Mouse (Mus musculus) heart, embryonic 11.5 days (tissue): ENCODE data around the gene Foxs1. TPM values are rescaled to one million over a fixed set of nuclear protein-coding genes. Genes with fewer than 3 reads are reported as not detected.

ENCODE experiments used
- ATAC-seq: fragments of 200-750 bp; cut with Nextera tagmentation; replicated peaks from 2 replicates; pipeline ENCODE4 v1.8.0; 2017; ENCODE audit warnings: moderate library complexity; ENCODE audit not compliant: insufficient number of reproducible peaks, low FRiP score, low TSS enrichment
- H3K27ac ChIP-seq: fragments of 300-500 bp; sonication (generic); 2 replicates; pipeline ENCODE4 v1.5.1; 2014; ENCODE audit warnings: mild to moderate bottlenecking, low read depth, low read length
- H3K27me3 ChIP-seq: fragments of 300-500 bp; sonication (generic); 2 replicates; pipeline ENCODE4 v1.6.1; 2014; ENCODE audit warnings: mild to moderate bottlenecking, low read length, mixed read lengths; ENCODE audit not compliant: control insufficient read depth, insufficient read depth
- H3K36me3 ChIP-seq: fragments of 300-500 bp; sonication (generic); 2 replicates; pipeline ENCODE4 v1.6.1; 2014; ENCODE audit warnings: mild to moderate bottlenecking, low read length, moderate library complexity, mixed read lengths; ENCODE audit not compliant: control insufficient read depth, insufficient read depth
- H3K4me1 ChIP-seq: fragments of 300-500 bp; sonication (generic); 2 replicates; pipeline ENCODE4 v1.6.1; 2014; ENCODE audit warnings: low read length; ENCODE audit not compliant: control insufficient read depth, insufficient read depth
- H3K4me2 ChIP-seq: fragments of 300-500 bp; sonication (generic); 2 replicates; pipeline ENCODE4 v1.6.1; 2014; ENCODE audit warnings: mild to moderate bottlenecking, moderate library complexity
- H3K4me3 ChIP-seq: fragments of 300-500 bp; sonication (generic); 2 replicates; pipeline ENCODE4 v1.5.1; 2014; ENCODE audit warnings: low read depth, low read length
- H3K9ac ChIP-seq: fragments of 300-500 bp; sonication (generic); 2 replicates; pipeline ENCODE4 v1.6.1; 2014; ENCODE audit warnings: mild to moderate bottlenecking, low read depth, low read length, moderate library complexity
- H3K9me3 ChIP-seq: fragments of 300-500 bp; sonication (generic); replicated peaks from 2 replicates; pipeline ENCODE4 v1.6.1; 2016; ENCODE audit warnings: low read length; ENCODE audit not compliant: control insufficient read depth
- WGBS: fragments of 180-500 bp; shearing (Covaris S2); extraction: QIAGEN DNeasy Blood & Tissue Kit; methylation state at CpG from one replicate; pipeline ENCODE4 v1.1.7; 2014; ENCODE audit not compliant: insufficient replicate concordance; 5-methylcytosine and 5-hydroxymethylcytosine counted together
- polyA plus RNA-seq: library from polyadenylated mRNA; unstranded; fragments of >200 nt; fragmentation: Nextera tagmentation; extraction: Ambion mirVana; gene quantifications from 2 replicates; pipeline ENCODE4 v1.2.1, GENCODE M21; 2014

The Foxs1 gene
- polyA plus RNA-seq, 1 experiment from 2014 or later, result 0.52 TPM

- H3K9me3 ChIP-seq, result no peaks in the 10 kb centered on the region
- H3K27ac ChIP-seq, result no peak overlapping the region
- peaks cover 80% of the 10 kb centered on the region for H3K27me3 ChIP-seq
- H3K9ac ChIP-seq, result no peak overlapping the region
- H3K4me3 ChIP-seq, result no peak overlapping the region; the same call in 1 of the 2 replicates
- H3K4me2 ChIP-seq, result peak overlapping the region; percentile 92
- H3K4me1 ChIP-seq, result 0 out of 2 replicates have a peak, but pooled peaks cover 3% of the 10 kb centered on the region
- no peaks in the 10 kb centered on the region for H3K36me3 ChIP-seq
- WGBS, result 31% methylated on average over 11 of the region's 11 CpGs
- ATAC-seq, result no peak
Measured at GRCm38 (mm10) chr2:152950358-152951064, 17.5 kb upstream of the Foxs1 start.

GRCm38 (mm10) chr2:152948438-152949020 lies 15.5 kb upstream of the Foxs1 start:
- H3K4me2 ChIP-seq, result no peak overlapping the region
- 0 out of 2 replicates have a peak, but pooled peaks cover 3% of the 10 kb centered on the region for H3K4me1 ChIP-seq
- H3K9ac ChIP-seq, result no peak overlapping the region
- H3K36me3 ChIP-seq, result no peaks in the 10 kb centered on the region
- no peaks in the 10 kb centered on the region for H3K9me3 ChIP-seq
- H3K4me3 ChIP-seq, result no peak overlapping the region
- 74% methylated on average over 5 of the region's 5 CpGs for WGBS
- no peak for ATAC-seq
- H3K27me3 ChIP-seq, result peaks cover 92% of the 10 kb centered on the region
- no peak overlapping the region for H3K27ac ChIP-seq

- H3K4me2 ChIP-seq, result no peak overlapping the region
- ATAC-seq, result no peak
- H3K4me3 ChIP-seq, result no peak overlapping the region
- no peak overlapping the region for H3K9ac ChIP-seq
- H3K27ac ChIP-seq, result no peak overlapping the region
- 63% methylated on average over 7 of the region's 7 CpGs for WGBS
- H3K4me1 ChIP-seq, result peaks cover 7% of the 10 kb centered on the region
- H3K27me3 ChIP-seq, result peaks cover 97% of the 10 kb centered on the region
- H3K9me3 ChIP-seq, result no peaks in the 10 kb centered on the region
- H3K36me3 ChIP-seq, result no peaks in the 10 kb centered on the region
Measured at GRCm38 (mm10) chr2:152947098-152947497, 14.1 kb upstream of the Foxs1 start.

GRCm38 (mm10) chr2:152944013-152944412 lies 11.0 kb upstream of the Foxs1 start:
- peaks cover 4% of the 10 kb centered on the region for H3K4me1 ChIP-seq
- H3K4me3 ChIP-seq, result no peak overlapping the region
- WGBS, result 44% methylated on average over 9 of the region's 9 CpGs
- ATAC-seq, result no peak
- no peaks in the 10 kb centered on the region for H3K9me3 ChIP-seq
- H3K36me3 ChIP-seq, result no peaks in the 10 kb centered on the region
- no peak overlapping the region for H3K4me2 ChIP-seq
- H3K27me3 ChIP-seq, result peaks cover 83% of the 10 kb centered on the region
- no peak overlapping the region for H3K9ac ChIP-seq
- no peak overlapping the region for H3K27ac ChIP-seq

GRCm38 (mm10) chr2:152943568-152943967 lies 10.6 kb upstream of the Foxs1 start:
- Histone ChIP-seq H3K36me3 (no peaks in the 10 kb centered on the region), H3K9me3 (no peaks in the 10 kb centered on the region), H3K27ac (no peak overlapping the region), H3K4me1 (peaks cover 4% of the 10 kb centered on the region), H3K4me3 (peak overlapping the region; percentile 53), H3K27me3 (peaks cover 78% of the 10 kb centered on the region), H3K9ac (peak overlapping the region; percentile 49; the same call in 1 of the 2 replicates), H3K4me2 (peak overlapping the region; percentile 95)
- no peak for ATAC-seq
- WGBS, result 7% methylated on average over 8 of the region's 8 CpGs

GRCm38 (mm10) chr2:152942898-152943515 lies 10.0 kb upstream of the Foxs1 start:
- Histone ChIP-seq H3K9ac (peak overlapping the region; percentile 58; the same call in 1 of the 2 replicates), H3K4me1 (peaks cover 4% of the 10 kb centered on the region), H3K27ac (no peak overlapping the region), H3K4me3 (peak overlapping the region; percentile 53), H3K9me3 (no peaks in the 10 kb centered on the region), H3K4me2 (peak overlapping the region; percentile 95), H3K36me3 (no peaks in the 10 kb centered on the region), H3K27me3 (peaks cover 72% of the 10 kb centered on the region)
- no peak; the same call in 1 of the 2 replicates for ATAC-seq
- WGBS, result under 1% methylated on average over 63 of the region's 65 CpGs

GRCm38 (mm10) chr2:152941776-152942175 lies 8.8 kb upstream of the Foxs1 start:
- Histone ChIP-seq H3K27ac (no peak overlapping the region), H3K9ac (no peak overlapping the region), H3K36me3 (no peaks in the 10 kb centered on the region), H3K4me2 (no peak overlapping the region), H3K4me3 (no peak overlapping the region), H3K4me1 (peaks cover 4% of the 10 kb centered on the region), H3K27me3 (peaks cover 61% of the 10 kb centered on the region), H3K9me3 (no peaks in the 10 kb centered on the region)
- no peak for ATAC-seq
- WGBS, result 19% methylated on average over 7 of the region's 7 CpGs

- no peak overlapping the region for H3K4me2 ChIP-seq
- H3K9me3 ChIP-seq, result no peaks in the 10 kb centered on the region
- no peaks in the 10 kb centered on the region for H3K36me3 ChIP-seq
- 81% methylated on average over 6 of the region's 6 CpGs for WGBS
- H3K4me1 ChIP-seq, result peaks cover 4% of the 10 kb centered on the region
- H3K27me3 ChIP-seq, result peaks cover 62% of the 10 kb centered on the region
- no peak overlapping the region for H3K9ac ChIP-seq
- H3K27ac ChIP-seq, result no peak overlapping the region
- no peak for ATAC-seq
- no peak overlapping the region for H3K4me3 ChIP-seq
Measured at GRCm38 (mm10) chr2:152941106-152941505, 8.1 kb upstream of the Foxs1 start.
